Mouse (Mus musculus) liver, embryonic 18 days (tissue): ENCODE results near the gene Tbr1. TPM values are rescaled to one million over a fixed set of nuclear protein-coding genes. Genes with fewer than 3 reads are reported as not detected.

Experiments
- polyA plus RNA-seq: library from polyadenylated mRNA; depleted of rRNA; stranded (reverse); fragments of >200 nt; gene quantifications from 2 replicates; pipeline ENCODE4 v1.2.3, GENCODE M21; 2012; rRNA removed

The Tbr1 gene
- polyA plus RNA-seq, result 0.01 TPM in 1 of 2 replicates, not detected in the other

GRCm38 (mm10) chr2:61802656-61803251, at the start of gene Tbr1:
Gene Tbr1 (plus strand): TSS chr2:61802930.

Other genes with a start within 250 kb of the Tbr1 start
- 12.0 and 12.4 TPM in 2 replicates for gene Tank, start 224.3 kb upstream of the Tbr1 start, polyA plus RNA-seq
- gene Psmd14, start 91.2 kb upstream of the Tbr1 start, polyA plus RNA-seq, result 31.1 and 32.6 TPM in 2 replicates
- gene Slc4a10, start 243.5 kb downstream of the Tbr1 start, polyA plus RNA-seq, result not detected in 2 replicates